Mouse (Mus musculus) frontal cortex, adult (tissue): ENCODE measurements around the gene Fut2.
"Not testable (repeated sequence)": the region's sequence is repeated elsewhere in the genome, so short reads cannot be mapped to it uniquely, and the experiment has no call there.

Experiments
- ATAC-seq: cut with Nextera tagmentation; 2 replicates; pipeline ENCODE4 v1.9.2; 2017; ENCODE audit warnings: mild to moderate bottlenecking, moderate library complexity, mixed read lengths; ENCODE audit not compliant: low TSS enrichment

The Fut2 gene

GRCm38 (mm10) chr7:45677627-45678295 is 11.6 kb upstream of the Fut2 start:
- ATAC-seq, result no peak

GRCm38 (mm10) chr7:45668921-45669320 is 2.7 kb upstream of the Fut2 start:
- ATAC-seq, result no peak

GRCm38 (mm10) chr7:45667761-45668160 is 1.6 kb upstream of the Fut2 start:
- ATAC-seq, result no peak

DNA sequence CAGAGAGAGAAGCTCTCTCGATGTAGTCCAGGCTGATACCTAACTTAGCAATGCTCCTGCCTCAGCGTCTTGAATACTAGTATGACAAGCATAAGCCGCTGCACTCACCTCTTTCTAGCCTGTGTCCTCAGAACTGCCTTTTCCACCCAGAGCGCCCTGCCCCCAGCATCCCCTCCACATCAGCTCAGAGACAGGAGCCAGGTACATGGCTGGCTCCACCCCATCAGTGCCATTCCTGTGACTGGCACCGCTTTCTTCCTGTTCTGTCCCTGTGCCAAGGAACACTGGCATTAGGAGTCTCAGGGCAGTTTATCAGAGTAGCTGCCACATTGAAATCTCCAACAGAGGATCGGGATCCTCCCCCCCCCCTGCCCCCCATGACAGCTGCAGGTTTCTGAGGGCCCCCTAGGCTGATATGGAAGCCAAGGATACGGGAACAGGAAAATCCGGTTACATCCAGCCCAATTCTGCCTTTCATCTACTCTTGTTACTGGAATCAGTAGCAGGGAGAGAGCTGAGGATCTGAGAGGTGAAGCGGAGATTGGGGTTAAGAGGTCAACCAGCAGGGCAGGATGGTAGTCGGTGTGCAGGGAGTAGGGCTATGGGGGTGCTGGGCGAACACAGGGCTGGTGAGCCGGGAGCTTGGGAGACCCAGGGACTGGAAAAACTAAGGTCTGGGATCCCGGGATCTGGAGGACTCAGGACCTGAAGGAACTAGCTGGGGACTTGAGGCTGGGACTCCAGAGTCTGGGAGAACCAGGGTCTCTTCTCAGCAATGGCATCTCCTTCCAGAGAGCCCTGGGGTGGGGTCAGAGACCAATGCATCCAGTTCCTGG is 673 bp downstream of the Fut2 start:
- no peak for ATAC-seq

GRCm38 (mm10) chr7:45661702-45662101 is 4.5 kb downstream of the Fut2 start:
- not testable (repeated sequence) for ATAC-seq

DNA sequence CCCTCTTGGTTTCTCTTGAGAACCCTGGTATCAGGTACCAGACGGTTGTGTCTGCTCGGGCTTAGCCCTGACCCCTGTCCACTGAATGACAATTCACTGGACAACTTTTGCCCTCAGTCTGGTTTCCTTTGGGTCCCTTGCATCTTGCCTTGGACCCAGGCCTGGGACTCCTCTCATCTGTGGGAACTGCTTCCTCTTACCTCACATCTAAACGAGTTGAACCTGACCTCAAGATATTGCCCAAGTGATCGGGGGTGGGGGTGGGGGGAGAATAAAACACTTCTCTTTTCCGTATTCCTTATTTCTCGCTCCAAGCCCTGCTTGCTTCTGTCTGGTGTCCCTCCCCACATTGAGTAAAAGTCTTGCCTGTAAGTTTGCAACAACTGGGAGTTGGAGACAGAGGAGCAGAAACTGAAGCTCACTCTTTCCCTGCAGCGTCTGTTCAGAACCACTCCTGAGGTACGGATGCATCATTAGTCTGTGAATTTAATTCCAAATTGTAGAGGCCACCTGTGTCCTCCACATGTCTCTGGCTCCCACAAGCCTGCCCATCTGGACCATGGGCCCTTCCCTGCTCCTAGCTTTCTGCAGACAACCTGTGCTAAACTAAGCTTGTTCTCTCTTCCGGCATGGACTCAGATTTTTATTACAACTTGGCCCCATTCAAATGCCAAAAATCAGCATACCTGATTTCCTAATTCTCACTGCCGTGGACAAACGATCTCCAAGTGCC is 5.3 kb downstream of the Fut2 start:
- no peak for ATAC-seq

DNA sequence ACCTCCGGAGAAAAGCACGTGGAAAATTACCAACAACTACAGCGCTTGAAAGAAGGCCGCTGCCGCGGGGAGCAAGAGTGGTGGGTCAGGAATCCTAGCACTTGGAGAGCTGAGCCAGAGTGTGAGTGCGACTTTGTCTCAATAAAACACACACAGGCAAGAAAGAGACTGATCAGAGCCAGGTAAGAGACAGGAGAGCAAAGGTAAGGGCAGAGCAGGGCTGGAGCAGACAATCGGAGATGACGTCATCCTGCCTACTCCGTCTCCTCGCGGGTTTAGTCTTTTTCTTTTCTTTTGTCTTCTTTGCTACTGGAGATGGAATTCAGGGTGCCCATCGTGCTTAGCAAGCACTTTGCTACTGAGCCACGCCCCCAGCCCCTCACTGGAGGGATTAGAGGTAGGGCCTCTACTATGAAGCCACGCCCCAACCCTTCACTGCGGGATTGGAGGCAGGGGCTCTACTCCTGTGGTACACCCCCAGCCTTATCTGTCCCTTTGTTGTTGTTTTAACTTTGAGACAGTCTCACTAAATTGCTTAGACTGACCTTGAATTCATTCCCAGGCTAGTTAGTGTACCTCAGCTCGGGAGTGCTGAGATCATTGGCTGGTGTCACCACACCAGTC is 11.7 kb downstream of the Fut2 start:
- ATAC-seq, result no peak

- ATAC-seq, result not testable (repeated sequence)
Observed at GRCm38 (mm10) chr7:45650484-45650883, 15.7 kb downstream of the Fut2 start.

DNA sequence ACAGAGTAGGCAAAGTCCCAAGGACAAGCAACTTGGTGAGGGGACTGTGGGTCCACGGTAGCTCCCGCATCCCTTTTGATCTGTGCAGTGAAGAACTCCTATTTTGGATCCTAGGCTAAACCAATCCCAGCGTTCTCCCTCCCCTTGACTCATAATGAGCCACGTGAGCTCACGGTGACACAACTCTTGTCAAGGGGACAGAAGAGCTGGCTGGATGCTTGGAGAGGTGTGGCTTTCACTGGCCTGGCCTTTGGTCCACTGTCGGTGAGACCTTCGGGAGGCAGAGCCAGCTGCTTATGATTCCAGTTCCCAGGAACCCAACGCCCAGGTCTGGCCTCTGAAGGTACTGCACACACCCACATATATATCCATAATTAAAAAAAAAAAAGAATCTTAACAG is 16.8 kb downstream of the Fut2 start:
- ATAC-seq, result no peak

DNA sequence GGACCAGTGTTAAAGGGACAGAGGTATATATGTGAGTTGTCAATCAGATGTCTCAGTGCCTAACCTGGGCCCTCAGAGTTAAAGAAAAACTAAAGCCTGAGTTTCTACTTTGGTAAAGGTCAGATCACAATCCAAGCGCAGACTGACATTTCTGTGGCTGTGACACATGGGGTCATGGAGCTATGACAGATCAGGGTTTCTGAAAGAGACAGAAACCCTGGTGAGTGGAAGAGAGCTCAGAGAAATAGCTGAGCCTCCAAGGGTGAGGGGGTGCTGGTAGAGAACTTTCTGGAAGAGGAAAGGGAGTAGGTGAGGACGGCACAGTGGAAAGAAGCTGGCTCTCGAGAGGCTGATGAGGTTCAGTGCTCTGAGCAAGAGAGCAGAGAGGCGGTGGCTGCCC is 19.5 kb downstream of the Fut2 start:
- no peak for ATAC-seq

GRCm38 (mm10) chr7:45645591-45645971 is 20.6 kb downstream of the Fut2 start:
- no peak for ATAC-seq

DNA sequence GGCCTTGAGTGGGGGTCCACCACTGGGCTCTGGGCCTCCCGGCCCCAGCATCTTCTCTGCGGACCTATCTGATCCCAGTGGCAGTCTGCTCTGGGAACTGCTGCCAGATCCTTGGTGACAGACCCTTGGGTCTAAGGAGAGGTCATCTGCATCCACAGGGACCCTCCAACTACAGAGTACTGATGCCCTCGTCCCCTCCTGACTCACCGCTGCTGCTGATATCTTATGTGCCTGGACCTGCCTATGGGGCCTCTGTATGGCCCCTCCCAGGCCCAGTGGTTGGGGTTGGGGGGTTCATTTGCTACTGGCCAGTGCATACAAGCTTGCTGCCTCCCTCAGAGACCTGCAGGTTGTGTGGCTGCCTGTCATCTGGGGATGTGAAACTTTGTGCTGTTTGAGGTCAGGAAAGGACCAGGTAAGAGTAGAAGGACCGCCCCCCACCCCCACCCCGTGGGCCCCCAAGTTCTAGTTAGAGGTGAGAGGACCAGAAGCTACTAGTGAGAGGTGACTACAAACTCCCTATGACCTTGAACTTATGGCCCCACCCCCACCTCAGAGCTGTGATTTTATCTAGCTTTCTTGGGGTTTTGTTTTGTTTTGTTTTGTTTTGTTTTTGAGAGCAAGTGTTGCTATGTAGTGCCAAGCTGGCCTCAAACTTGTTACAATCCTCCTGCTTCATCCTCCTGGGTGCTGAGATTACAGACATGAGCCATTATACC is 21.2 kb downstream of the Fut2 start:
- ATAC-seq, result no peak

GRCm38 (mm10) chr7:45644183-45644582 is 22.0 kb downstream of the Fut2 start:
- ATAC-seq, result peak; percentile 65

DNA sequence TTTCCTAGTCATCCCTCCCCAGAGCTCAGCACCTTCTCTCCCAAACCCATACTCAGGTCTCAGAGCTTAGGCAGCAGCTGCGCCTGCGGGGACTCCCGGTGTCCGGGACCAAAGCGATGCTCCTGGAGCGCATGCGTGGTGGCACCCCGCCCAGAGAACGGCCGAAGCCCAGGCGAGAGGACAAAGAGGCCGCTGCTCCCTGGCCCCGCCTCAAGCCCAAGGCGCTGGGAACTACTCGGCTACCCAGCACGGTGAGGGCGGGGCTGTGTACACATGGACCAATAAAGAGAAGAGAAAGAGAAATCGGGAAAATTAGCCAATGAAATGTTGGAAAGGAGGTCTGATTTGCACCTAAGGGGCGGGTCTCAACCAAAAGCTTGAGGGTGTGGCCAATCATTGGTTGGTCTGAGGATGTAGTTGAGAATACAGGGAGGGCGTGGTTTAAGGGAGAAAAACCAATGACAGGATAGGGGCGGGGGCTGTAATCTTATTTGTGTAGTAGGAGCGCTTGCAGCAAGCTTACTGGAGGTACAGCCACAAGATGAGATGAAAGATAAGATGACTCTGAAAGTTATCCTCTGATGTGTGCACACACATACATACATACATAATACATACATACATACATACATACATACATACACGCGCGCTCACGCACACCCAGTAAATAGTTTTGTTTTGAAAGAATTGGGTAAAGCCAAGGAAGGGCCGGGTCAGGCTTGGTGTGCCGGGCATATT is 22.6 kb downstream of the Fut2 start:
- peak; percentile 77 for ATAC-seq

DNA sequence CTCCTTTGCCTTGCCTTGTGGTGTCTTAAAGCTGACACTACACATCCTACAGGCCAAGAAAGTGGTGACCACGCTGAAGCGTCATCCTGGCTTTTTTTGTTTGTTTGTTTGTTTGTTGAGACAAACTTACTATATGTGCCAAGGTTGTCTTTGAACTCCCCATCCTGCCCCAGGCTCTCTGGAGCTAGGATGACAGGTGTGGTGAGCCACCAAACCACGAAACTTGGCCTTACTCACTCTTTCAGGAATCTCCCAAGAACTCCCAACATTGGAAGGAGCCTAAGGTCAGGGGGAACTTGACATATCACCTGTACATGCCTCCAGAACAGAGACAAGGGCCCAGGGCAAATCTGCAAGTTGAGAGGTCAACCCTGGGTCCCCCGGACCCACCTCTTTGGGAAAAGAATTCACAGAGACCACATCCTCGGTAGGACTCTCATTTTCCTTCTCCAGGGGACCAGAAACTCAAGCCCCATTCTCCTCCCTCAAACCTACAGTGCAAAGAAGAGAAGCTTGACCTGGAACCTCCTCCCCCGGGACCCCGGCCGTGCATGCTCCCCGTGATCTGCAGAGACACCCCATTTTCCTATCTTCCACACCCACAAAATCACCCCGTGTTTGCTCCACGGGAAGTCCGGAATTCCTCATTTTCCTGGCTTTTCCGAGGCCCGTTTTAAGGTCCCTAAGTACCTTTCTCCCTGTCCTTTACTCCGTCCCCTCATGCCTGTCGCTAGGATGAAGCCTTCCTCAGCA is 23.5 kb downstream of the Fut2 start:
- ATAC-seq, result no peak

DNA sequence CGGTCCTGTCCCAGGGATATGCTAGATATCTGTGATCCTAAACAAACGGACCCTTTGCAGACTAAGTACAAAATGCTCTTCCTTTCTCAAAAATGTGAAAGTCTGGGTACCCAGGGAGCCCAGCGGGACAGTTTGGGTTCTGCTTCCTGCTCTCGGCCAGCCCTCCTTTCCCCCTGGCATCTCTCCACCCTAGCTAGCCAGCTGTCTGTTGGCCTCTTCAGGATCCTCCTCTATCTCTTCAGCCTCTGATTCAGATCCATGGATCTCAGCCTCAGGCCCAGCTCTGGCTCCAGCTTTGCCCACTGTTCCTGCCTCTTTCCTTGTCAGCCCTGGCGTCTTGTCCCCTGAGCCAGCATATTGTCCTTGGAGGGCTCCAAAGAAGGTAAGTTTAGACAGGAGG is 24.1 kb downstream of the Fut2 start:
- no peak for ATAC-seq

- no peak for ATAC-seq
Observed at GRCm38 (mm10) chr7:45641391-45642040, 24.7 kb downstream of the Fut2 start.

- ATAC-seq, result no peak
Observed at GRCm38 (mm10) chr7:45640191-45640957, 25.8 kb downstream of the Fut2 start.

DNA sequence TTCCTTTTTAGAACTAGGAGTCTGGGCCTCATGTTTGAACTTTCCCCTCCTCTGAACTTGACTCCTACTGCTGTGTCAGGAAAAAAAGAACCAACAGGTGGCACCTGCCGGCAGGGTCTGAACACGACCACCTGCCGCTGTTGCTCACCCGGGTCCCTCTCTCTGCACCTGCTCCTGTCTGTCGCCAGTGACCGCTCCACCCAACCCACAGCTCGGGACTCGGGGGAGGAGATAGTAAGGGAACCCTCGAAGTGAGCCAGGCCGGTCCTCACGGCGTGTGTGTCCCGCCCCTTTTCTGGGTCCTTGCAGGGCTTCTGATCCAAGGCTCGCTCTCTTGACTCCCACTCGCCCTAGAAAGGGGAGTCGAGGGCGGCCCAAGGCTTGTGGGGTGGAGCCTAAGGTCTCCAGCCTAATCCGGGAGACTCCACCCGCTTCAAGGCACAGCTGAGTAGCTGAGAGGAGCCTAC is 26.6 kb downstream of the Fut2 start, which contains the start of gene Mamstr:
Mamstr (plus strand) TSS at position 417 of the 467 bp plus-strand sequence.
- ATAC-seq, result no peak
